Mouse (Mus musculus) kidney, postnatal 0 days (tissue): ENCODE results near the gene Aen. TPM values are rescaled to one million over a fixed set of nuclear protein-coding genes. Genes with fewer than 3 reads are reported as not detected.

Experiments used
- ATAC-seq: fragments of 200-750 bp; cut with Nextera tagmentation; replicated peaks from 2 replicates; pipeline ENCODE4 v1.8.0; 2017; ENCODE audit warnings: low read depth, moderate number of reproducible peaks, moderate TSS enrichment, moderate library complexity; ENCODE audit not compliant: low FRiP score
- DNase-seq: peaks from one replicate; pipeline ENCODE4 v3.0.0-alpha.2; 2016; ENCODE audit warnings: low spot score
- H3K27ac ChIP-seq: fragments of 300-500 bp; sonication (generic); 2 replicates; pipeline ENCODE4 v1.5.1; 2014; ENCODE audit warnings: mild to moderate bottlenecking
- H3K27me3 ChIP-seq: fragments of 300-500 bp; sonication (generic); 2 replicates; pipeline ENCODE4 v1.6.1; 2014; ENCODE audit warnings: low read length, mixed read lengths; ENCODE audit not compliant: insufficient read depth
- H3K36me3 ChIP-seq: fragments of 300-500 bp; sonication (generic); 2 replicates; pipeline ENCODE4 v1.6.1; 2014; ENCODE audit warnings: low read length, mixed read lengths; ENCODE audit not compliant: insufficient read depth
- H3K4me1 ChIP-seq: fragments of 300-500 bp; sonication (generic); replicated peaks from 2 replicates; pipeline ENCODE4 v1.6.1; 2014; ENCODE audit warnings: antibody characterized with exemption, low read length, mixed read lengths; ENCODE audit not compliant: insufficient read depth
- H3K4me2 ChIP-seq: fragments of 300-500 bp; sonication (generic); 2 replicates; pipeline ENCODE4 v1.6.1; 2014; ENCODE audit warnings: mild to moderate bottlenecking, low read length, moderate library complexity, mixed read lengths
- H3K4me3 ChIP-seq: fragments of 300-500 bp; sonication (generic); replicated peaks from 2 replicates; pipeline ENCODE4 v1.5.1; 2014; ENCODE audit warnings: low read depth, low read length
- H3K9ac ChIP-seq: fragments of 300-500 bp; sonication (generic); 2 replicates; pipeline ENCODE4 v1.6.1; 2014; ENCODE audit warnings: low read depth, low read length
- H3K9me3 ChIP-seq: fragments of 300-500 bp; sonication (generic); replicated peaks from 2 replicates; pipeline ENCODE4 v1.6.1; 2016; ENCODE audit warnings: low read length, inconsistent platforms, mixed read lengths
- CTCF ChIP-seq: IDR thresholded peaks from 2 replicates; pipeline ENCODE4 v1.5.1; 2016; ENCODE audit warnings: antibody characterized with exemption, low read depth, mild to moderate bottlenecking, moderate library complexity
- WGBS: fragments of 180-500 bp; shearing (Covaris S2); extraction: QIAGEN DNeasy Blood & Tissue Kit; methylation state at CpG from one replicate; pipeline ENCODE4 v1.1.7; 2014; 5-methylcytosine and 5-hydroxymethylcytosine counted together
- polyA plus RNA-seq: library from polyadenylated mRNA; unstranded; fragments of >200 nt; fragmentation: Nextera tagmentation; extraction: Ambion mirVana; gene quantifications from 2 replicates; pipeline ENCODE4 v1.2.1, GENCODE M21; 2015

Aen gene
- polyA plus RNA-seq, 1 experiment from 2014 or later = 33.1 TPM

DNA sequence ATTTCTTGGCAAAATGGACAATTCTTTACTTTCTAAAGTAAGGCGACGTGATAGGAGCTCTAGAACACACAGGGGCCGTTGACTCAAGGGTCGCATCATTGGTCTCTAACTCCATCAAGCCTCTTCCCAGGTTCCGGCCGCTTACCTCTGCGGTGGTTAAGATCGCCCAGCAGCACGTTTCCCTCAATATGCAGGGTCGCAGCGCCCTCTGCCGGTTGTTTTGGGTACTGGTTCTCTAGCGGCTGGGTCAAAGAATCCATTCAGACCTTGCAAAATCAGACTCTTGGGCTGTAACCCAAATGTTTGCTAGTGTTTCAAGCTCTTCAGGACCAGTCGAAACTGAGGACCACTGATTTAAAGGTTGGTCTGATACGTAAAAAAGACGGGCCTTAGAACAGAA lies 5.0 kb upstream of the Aen start:
- peak; percentile 96 for TF ChIP-seq CTCF
- DNase-seq = peak; percentile 83
- H3K4me1 ChIP-seq = no peaks in the 10 kb centered on the region
- no peak overlapping the region for H3K4me2 ChIP-seq
- no peaks in the 10 kb centered on the region for H3K9me3 ChIP-seq
- H3K4me3 ChIP-seq = no peak overlapping the region
- H3K36me3 ChIP-seq = no peaks in the 10 kb centered on the region
- H3K9ac ChIP-seq = no peak overlapping the region
- ATAC-seq = no peak
- H3K27me3 ChIP-seq = peaks cover 8% of the 10 kb centered on the region; the same call in 1 of the 2 replicates
- H3K27ac ChIP-seq = no peak overlapping the region
- 4% methylated on average over 16 of the region's 16 CpGs for WGBS

GRCm38 (mm10) chr7:78893917-78894316 lies 1.7 kb upstream of the Aen start:
- H3K27me3 ChIP-seq = no peaks in the 10 kb centered on the region; the same call in 1 of the 2 replicates
- TF ChIP-seq CTCF = no peak
- H3K4me2 ChIP-seq = no peak overlapping the region
- no peaks in the 10 kb centered on the region for H3K36me3 ChIP-seq
- H3K4me3 ChIP-seq = no peak overlapping the region
- H3K9ac ChIP-seq = no peak overlapping the region
- ATAC-seq (no peak), DNase-seq (no peak)
- H3K9me3 ChIP-seq = no peaks in the 10 kb centered on the region
- no peak overlapping the region for H3K27ac ChIP-seq
- no peaks in the 10 kb centered on the region for H3K4me1 ChIP-seq
- 82% methylated on average over 10 of the region's 10 CpGs for WGBS

DNA sequence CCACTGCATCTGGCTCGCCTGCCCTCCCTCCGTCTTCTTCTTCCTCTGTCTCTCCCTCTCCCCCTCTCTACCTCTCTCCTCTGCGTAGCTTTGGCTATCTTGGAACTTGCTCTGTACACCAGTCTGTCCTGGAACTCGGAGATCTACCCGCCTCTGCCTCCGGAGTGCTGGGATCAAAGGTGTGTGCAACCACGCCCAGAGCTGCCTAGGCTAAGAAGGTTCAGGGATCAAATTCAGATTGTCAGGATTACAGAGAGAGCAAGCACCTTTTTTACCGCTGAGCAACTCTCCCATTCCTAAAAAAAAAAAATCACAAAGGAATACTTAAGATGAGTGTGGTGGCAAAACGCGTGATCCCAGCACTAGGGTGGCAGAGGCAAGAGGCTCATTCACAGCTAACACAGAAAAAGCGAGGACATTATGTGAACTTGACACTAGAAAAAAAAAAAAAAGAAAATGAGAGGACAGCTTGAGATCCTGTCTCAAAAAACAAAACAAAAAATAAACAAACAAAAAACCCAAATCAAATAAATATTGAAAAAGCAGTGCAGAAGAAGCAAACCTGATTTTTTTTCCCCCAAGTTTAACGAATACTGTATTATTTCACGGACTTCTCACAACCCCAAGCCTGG lies 517 bp upstream of the Aen start:
- WGBS = 45% methylated on average over 13 of the region's 13 CpGs
- peak overlapping the region; percentile 84 for H3K4me3 ChIP-seq
- ATAC-seq = no peak
- no peaks in the 10 kb centered on the region for H3K9me3 ChIP-seq
- peak overlapping the region; percentile 63 for H3K4me2 ChIP-seq
- H3K4me1 ChIP-seq = no peaks in the 10 kb centered on the region
- H3K27ac ChIP-seq = no peak overlapping the region
- no peaks in the 10 kb centered on the region for H3K27me3 ChIP-seq
- no peak for DNase-seq
- H3K9ac ChIP-seq = 0 out of 2 replicates have a peak overlapping the region, but pooled peaks have one; percentile 23
- no peak for TF ChIP-seq CTCF
- no peaks in the 10 kb centered on the region for H3K36me3 ChIP-seq

DNA sequence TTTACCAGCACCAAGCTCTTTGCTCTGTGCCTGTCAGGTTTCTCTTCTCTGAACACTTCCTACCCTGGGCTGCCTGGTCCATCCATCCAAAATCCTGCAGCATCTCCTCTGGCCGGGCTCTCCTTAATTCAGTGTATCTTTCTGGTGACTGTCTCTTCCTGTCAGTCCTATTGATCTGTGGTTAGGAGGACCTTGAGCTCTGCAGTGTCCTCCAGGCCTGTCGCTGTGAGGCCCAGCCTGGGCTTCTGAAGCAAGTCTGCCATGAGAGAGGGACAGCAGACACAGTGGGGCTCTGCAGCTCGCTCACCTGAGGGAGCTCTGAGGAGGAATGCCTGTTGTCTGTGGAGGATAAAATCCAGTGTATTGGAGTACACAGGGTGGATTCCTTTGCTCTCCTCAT lies 1.9 kb downstream of the Aen start:
- 95% methylated on average over 3 of the region's 3 CpGs for WGBS

DNA sequence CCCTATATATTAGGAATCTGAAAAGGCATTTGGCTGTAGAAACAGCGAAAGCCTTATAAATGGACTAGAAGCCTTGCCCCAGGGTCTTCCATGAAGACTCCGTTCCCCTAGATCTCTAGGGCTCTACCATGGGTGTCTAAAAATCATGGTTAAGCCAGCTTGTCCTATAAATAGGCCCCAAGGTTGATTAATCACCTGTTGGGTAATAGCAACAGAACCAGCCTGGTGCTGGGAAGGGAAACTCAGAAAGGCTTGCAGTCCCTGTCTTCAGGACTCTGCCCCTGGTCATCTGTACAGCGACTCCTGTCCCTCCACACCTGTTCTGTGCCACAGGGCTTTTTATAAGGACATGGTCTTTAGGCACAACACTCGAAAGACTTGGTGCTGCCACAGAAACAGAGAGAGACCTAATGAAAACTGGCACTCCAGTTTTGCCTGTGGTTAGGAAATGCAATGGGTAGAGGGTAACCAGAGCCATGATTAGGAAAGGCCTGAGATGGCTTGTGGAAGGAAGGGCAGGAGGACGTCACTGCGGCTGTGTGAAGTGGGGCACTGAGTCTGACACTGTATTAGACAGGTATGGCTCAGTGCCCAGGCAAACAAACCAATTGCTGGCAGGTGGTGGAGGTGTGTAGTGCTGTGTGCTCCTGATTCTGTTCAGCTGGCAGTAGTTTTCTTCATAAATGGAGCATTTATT lies 7.7 kb downstream of the Aen start:
- 92% methylated on average over 6 of the region's 6 CpGs for WGBS
- H3K27ac ChIP-seq = no peak overlapping the region

More for the DNA sequence above, 1.9 kb downstream of the Aen start:
- no peak overlapping the region for H3K27ac ChIP-seq
- ATAC-seq = no peak
- TF ChIP-seq CTCF = no peak
- DNase-seq = no peak
- H3K27me3 ChIP-seq = no peaks in the 10 kb centered on the region
- H3K36me3 ChIP-seq = peaks cover 5% of the 10 kb centered on the region
- no peak overlapping the region for H3K4me3 ChIP-seq
- H3K4me2 ChIP-seq = no peak overlapping the region
- H3K9ac ChIP-seq = no peak overlapping the region
- no peaks in the 10 kb centered on the region for H3K4me1 ChIP-seq
- no peaks in the 10 kb centered on the region for H3K9me3 ChIP-seq

DNA sequence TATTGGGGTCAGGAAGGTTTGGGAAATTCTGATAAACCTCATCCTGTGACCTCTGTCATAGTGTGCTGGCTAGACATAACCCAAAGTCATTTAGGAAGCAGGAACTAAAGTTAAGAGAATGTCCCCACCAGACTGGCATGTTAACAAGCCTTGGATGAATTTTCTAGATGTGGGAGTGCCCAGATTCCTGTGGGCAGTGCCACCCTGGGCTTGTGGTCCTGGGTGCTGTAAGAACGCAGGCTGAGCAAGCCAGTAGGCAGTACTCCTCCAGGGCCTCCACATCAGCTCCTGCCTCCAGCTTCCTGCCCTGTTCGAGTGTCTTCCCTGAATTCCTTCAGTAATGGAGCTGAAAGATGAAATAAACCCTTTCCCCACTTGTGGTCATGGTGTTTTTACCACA lies 8.5 kb downstream of the Aen start:
- no peaks in the 10 kb centered on the region for H3K27me3 ChIP-seq
- peaks cover 28% of the 10 kb centered on the region for H3K36me3 ChIP-seq
- no peak overlapping the region for H3K27ac ChIP-seq
- DNase-seq (no peak), ATAC-seq (no peak)
- no peaks in the 10 kb centered on the region for H3K9me3 ChIP-seq
- H3K4me2 ChIP-seq = no peak overlapping the region
- WGBS = 87% methylated on average over 2 of the region's 2 CpGs
- H3K9ac ChIP-seq = no peak overlapping the region
- no peak overlapping the region for H3K4me3 ChIP-seq
- no peak for TF ChIP-seq CTCF
- H3K4me1 ChIP-seq = no peaks in the 10 kb centered on the region

More for the DNA sequence above, 7.7 kb downstream of the Aen start:
- Histone ChIP-seq H3K4me2 (no peak overlapping the region), H3K9me3 (no peaks in the 10 kb centered on the region), H3K4me1 (no peaks in the 10 kb centered on the region), H3K4me3 (no peak overlapping the region), H3K36me3 (peaks cover 23% of the 10 kb centered on the region), H3K9ac (no peak overlapping the region), H3K27me3 (no peaks in the 10 kb centered on the region)
- ATAC-seq = no peak
- DNase-seq = no peak
- TF ChIP-seq CTCF = no peak
